Mouse (Mus musculus): ENCODE results near the gene Htra3.
A peak's percentile ranks its signal among the peaks of the same experiment; 100 is the strongest.

The Htra3 gene

DNA sequence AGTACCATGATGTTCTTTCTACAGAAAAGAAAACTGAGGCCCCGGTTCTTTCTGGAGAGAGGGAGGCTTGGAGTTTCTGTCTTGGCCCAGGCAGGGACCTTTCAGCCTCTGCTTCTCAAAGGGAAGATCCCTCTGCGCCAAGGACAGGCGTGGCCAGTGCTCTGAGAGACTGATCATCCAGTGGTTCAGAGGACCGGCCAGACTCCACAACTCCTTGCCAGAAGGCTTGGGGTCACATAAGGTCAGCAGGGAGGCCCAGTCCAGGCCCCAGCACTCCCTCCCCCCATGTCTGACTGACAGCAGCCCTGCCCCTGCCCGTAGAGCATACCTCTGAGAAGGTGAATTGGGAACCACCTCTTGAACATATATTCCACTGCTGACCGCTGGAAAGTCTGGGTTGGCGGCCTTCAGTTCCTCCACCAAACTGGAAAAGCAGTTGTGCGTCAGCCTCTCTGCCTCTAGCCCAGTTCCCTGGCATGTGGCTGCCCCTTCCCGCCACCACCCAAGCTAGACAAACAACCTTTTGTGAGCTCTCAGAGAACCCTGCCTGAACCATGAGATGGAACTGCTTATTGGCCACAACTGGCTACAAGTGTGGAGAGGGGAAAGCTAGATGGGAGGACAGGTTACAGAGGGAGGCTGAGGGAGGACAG is 25.7 kb downstream of the Htra3 start:
- DNase-seq (ENCODE audit: low spot score in 2 of 2): no peak

DNA sequence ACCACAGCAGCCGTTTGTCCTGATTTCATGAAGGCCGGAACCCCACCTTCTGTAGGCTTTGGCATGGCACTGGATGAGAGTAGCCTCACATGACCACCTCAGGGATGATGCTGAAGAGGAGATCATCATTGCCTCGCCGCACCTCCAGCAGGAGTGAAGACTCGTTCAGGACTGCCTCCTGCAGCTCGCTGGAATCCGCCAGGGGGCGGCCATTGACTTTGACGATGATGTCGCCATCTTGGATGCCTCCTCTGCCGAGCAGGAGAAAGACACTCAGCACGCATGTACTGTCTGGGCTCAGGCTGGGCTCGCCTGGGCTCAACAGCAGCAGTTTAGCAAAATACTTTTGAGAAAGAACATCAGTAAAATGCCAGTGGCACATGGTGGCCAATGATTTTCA is 26.7 kb downstream of the Htra3 start:
- DNase-seq (ENCODE audit: low spot score in 2 of 2): no peak

DNA sequence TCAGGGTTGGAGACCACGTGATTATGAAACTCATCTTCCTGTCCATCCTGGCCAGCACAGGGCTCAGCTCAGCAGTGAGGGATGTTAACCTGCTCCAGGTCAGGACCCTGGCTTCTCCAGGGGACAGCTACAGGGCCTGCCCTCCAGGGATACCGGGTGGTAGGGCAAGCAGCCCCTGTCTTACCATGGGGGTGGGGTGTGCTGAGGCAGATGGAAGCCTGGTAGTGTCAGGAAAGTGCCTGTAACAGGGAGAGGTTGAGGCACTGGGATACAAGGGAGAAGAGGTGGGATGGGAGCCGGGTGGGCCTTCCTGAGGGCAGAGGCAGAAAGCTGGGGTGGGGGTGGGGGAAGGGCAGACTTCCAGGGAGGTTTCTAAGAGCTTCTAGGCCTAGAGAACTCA is 27.3 kb downstream of the Htra3 start:
- no peak for DNase-seq (ENCODE audit: low spot score in 2 of 2)

DNA sequence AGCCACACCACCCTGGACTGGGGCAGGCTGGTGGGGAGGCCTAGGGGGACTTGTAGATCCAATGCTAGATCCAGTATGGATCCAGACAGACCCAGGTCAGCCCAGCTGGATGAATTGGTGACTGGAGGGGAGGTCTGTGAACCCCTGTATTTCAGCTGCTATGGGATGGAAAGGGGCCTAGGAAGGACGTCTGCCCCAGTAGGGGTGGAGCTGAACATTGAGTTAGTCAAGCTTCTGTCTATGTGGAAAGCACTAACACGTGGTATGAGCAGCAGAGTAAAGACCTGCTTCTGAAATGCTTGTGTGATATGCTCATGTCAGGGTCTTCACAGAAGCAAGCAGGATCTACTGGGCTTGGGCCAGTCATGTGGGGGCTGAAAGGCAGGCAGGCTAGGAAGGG is 31.4 kb downstream of the Htra3 start:
- DNase-seq (ENCODE audit: low spot score in 2 of 2): no peak

DNA sequence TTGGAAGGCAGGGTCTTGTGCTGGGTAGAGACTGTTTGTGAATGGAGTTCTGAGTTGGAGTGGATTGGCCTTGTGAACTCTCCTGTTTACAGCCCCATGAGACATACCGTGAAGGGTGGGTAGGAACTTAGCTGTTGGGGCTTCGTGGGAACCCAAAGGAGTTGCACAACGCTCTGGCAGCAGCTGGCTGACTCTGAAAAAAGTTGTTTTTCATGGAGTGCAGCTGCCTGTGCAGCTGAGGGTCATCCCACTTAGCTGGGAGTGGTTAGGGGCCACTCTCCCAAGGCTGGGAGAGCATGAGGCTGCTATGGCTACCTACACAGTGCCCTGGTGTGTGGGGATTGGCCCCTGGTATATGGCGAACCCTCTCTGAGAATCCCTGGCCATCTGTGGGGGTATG is 32.0 kb downstream of the Htra3 start:
- DNase-seq (ENCODE audit: low spot score in 2 of 2): no peak

DNA sequence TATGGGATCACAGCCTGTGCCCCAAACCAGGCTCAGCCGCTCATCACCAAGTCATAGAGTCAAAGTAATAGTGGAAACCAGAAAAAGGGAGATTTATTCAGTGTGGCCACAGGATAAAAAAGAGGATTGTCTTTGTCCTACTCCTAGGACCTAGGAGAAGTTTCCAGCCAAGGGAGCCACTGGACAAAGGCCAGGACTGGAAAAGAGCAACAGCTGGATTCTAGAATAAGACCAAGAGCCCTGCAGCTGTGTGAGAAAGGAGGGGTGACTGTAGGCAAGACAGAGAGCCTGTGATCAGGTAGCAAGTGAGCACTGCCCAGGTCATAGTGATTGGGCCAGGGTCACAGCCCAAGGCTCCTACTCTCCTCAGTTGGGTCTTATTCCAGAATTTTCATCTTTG is 32.7 kb downstream of the Htra3 start:
- no peak for DNase-seq (ENCODE audit: low spot score in 2 of 2)

DNA sequence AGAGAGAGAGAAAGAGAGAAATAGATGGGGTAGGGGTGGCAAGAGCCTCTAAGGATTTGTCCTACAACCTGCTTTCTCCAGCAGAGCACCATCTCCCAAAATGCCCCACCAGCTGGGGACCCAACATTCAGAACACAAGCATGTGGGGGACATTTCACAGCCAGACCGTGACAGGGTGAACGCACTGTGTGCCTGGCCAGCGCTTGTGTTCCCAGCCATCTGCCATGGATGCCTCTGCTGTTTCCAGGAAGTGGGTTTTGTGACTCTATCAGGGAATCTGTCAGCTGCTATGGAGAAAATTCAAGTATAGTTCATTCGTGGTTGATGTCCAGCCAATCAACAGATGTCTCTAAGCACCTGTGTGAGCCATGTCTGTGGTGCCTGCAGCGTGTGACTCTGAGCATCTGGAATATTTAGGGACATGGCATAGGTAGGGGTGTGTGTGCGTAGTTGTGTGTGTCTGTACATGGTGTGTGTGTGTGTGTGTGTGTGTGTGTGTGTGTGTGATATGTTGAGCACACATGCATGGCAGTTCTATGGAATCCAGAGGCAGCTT is 33.6 kb downstream of the Htra3 start:
- no peak for DNase-seq (ENCODE audit: low spot score in 2 of 2)

DNA sequence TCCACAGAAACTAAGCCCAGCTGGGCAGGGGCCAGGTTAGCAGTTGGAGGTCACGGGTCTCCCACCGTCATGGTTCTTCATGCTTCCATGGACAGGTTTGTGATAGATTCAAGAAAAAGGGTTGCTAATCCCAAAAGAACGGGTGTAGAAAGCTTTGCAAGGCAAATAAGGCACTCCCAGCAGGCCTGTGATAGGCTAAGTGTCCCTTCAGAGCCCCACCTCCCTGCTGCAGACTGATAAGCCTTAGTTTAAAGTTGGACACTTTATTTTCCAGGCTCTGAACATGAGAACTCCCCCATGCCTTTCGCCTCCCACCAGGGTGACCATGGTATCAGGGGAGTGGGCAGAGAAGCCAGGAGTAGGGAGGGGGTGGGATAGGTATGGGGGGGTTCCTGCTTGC is 35.5 kb downstream of the Htra3 start:
- DNase-seq (ENCODE audit: low spot score in 2 of 2): no peak

DNA sequence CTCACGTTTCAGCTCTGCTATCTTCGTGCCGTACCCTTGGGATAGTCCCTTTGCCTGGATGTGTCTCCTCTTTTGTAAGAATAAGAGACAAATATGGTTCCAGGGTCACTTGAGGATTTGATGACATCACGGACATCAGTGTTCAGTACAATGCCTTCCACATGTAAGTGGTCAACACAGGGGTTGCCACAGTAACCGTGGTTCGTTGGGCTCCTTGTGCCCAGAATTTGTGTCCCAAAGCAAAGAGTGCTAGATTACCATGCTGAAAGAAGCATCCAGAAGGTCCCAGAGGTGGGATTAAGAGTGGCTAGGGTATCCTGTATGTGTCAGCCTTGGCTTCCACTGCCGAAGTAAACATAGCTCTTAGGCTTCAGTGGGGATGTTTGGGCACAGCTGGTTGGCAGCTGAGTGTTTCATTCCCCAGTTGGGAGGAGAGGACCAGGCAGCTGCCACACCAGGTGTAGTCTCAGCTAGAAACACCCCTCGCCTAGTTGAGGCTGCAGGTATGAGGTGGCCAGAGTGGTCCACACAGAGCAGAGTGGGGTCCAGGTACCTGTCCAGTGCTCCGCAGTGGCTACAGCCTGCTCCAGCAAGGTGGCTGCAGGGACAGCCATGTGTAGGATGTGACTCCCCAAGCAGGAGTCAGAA is 36.1 kb downstream of the Htra3 start:
- DNase-seq (ENCODE audit: low spot score in 2 of 2): no peak

DNA sequence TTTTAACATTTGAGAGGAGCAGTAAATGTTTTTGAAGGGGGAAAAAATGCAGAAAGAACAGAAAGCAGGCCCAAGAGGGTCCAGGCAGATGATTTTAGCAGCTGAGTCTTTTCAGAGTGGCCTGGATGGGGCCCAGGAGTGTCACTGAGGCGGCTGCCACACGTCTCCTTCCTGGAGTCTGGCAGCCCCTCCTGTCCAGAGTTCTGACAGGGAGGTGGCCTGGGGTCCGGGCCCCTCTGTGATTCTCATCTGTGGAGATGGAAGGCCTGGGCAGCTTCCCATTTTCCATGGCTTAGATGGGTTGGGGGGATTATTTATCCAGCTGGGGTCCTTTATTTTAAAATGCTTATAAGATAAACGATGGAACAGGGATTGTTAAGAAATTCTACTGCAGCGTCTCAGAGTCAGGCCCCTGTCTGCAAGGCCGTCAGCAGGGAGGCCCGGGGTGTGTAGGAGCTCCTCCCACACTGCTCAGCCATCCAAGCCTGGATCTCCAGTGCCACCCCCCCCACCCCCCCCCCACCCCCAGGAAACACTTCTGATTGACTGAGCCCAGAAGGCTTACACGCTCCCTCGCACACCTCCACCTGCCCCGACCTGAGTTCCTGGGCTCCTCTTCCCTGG is 37.5 kb downstream of the Htra3 start:
- no peak for DNase-seq (ENCODE audit: low spot score in 2 of 2)

DNA sequence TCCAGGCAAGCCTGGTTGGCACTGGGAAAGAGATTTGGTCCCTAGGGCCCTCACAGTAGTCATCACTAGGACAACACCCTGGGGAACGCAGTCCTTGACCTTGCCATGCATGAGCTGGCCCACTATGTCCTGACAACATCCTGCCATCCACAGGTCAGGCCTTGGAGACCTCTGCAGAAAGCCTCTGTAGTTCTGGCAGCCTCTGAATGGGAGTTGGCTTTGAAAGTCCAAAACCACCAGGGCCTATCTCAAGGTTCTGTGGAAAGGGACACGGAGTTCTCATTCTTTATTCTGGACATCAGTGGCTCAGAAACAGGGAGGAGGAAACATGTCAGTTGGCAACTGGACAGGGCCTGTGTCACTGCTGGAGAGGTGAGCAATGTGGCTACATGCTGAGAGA is 43.6 kb downstream of the Htra3 start:
- no peak for DNase-seq (ENCODE audit: low spot score in 2 of 2)

DNA sequence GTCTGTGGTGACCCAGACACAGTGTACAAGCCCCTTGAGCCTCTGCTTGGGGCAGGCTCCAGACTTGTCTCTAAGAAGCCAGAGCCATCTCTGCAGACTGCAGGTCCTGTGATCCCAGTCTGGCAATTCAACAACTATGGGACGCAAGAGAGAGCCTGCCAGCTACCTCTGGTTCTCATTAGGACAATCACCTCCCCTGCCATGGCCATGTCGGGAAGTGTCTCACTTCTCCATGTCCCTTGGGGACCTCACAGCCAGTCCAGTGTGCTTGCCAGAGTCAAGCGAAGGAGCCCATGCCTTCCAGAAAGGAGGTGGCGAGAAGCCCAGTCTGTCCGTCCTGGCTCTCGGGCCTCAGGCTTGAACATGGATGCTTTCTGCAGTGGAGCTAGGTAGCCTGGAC is 46.7 kb downstream of the Htra3 start:
- DNase-seq (ENCODE audit: low spot score in 2 of 2): no peak

DNA sequence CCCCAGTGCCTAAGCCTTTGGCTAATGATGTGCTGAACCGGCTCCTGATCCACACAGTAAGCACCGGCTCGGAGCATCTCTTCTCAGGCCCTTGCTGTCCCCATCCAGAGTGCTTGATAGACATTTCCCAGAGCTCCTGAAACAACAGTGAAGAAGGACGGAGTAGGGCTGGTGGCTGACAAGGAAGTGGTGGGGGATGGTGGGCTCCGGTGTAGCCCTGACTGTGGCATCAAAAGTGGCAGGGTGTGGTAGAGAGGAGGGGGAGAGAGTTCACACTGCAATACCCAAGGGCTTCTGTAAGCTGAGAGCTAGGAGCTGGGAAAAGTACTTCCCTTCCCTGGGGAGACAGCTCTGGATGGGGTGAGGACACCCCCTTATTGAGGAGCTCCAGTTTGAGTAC is 47.8 kb downstream of the Htra3 start:
- no peak for DNase-seq (ENCODE audit: low spot score in 2 of 2)

DNA sequence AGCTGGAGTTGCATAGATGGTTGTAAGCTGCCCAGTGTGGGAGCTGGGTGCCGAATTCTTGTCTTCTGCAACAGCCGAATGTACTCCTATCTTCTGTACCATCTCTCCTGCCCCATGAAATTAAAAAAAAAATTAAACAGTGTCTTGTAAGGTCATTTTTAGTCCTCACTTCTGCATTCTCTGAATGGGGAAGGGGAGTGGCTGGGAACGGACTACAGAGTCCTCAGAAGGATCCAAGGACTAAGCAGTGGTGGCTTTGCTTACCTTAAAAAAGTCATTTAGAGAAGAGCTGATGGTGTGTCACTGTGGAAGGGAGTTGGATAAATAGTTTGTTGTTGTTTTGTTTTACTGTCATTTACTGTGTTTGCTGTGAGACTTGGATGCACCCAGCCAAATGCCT is 48.4 kb downstream of the Htra3 start:
- DNase-seq (ENCODE audit: low spot score in 2 of 2): no peak

DNA sequence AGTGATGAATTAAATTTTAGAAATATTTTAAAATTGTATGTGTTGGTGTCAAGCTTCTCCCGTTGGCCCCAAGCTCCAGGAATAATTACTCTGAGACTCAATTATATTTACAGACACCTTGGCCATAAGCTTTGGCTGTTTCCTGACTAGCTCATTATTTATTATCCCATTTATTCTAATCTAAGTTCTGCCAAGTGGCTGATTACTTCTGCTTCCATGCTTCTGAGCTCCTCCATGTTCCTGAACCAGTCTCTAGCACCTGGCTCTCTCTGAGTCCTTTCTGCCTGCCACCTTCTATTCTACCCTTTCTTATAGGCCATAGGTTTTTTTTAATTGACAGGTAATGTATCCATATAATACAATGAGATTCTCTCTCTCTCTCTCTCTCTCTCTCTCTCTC is 48.9 kb downstream of the Htra3 start:
- DNase-seq (ENCODE audit: low spot score in 2 of 2): no peak

DNA sequence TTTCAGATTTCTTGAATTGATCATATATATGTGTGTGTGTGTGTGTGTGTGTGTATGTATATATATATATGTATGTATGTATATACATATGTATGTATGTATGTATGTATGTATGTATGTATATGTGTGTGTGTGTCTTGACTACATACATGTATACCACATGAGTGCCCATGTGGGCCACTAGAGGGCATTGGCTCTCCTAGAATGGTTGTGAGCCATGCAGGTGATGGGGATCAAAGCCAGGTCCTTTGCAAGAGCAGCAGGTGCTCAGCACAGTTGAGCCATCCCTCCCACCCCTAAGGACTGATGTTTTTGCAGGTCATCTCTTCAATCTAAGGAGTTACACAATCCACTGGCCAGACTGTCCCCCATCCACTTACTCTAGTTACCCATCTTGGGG is 50.2 kb downstream of the Htra3 start:
- DNase-seq (ENCODE audit: low spot score in 2 of 2): no peak

DNA sequence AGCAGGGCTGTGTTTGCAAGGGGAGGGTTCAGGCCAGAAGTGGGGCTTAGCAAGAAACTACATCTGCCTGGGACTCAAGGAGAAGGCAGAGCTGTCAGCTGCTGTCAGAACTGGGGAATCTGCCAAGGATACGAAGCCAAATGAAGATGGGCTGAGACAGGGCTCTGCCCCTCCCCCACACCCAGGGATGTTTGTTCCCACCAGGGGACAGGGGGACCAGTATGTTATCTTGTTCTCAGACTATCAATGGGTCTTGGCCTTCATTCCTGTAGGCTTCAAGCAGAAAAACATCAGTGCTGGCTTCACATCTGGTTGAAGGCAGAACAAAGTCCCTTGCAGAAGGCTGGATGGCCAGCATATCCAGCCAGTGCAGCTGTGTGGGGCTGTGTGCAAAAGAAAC is 50.9 kb downstream of the Htra3 start:
- DNase-seq (ENCODE audit: low spot score in 2 of 2): peak; percentile 57 to 59

DNA sequence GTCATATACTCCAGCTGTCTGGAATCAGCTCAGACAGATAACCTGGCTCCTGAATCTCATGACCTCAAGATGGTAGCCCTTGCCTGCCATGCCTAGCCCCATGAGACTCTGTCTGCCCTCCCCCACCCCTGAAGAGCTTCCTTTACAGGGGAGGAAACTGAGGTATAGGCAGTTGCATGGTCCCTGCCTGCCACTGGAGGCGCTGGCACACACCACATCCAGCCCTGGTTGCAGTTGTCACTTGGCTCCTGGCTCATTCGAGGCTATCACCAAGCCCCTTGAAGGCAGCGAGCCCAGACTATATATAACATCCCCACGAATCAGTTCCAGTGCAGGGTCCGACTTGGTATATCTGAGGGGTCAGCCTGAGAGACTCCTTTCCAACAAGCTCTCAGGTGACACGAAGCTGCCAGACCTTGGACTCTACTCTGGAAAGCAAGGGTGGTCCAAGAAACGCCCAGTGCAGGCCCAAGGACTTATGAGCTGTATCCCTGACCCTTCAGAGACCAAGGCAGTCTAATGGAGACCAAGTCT is 52.2 kb downstream of the Htra3 start:
- DNase-seq (ENCODE audit: low spot score in 2 of 2): no peak

DNA sequence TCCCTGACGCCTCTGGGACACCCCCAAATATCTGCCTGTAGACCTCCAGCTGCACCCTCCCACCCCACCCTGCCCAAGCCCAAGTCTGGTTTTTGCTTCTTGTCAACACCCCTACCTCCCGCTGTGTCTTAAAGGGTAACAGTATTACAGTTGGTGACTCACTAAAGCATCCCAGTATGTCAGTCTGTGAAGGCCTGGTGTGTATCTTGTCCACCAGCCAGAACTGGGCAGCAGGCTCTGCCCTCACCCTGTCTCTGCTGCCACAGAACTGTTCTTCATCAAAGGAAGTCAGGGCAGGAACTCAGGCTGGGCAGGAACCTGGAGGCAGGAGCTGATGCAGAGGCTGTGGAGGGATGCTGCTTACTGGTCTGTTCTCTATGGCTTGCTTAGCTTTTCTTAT is 53.2 kb downstream of the Htra3 start:
- DNase-seq (ENCODE audit: low spot score in 2 of 2): no peak

DNA sequence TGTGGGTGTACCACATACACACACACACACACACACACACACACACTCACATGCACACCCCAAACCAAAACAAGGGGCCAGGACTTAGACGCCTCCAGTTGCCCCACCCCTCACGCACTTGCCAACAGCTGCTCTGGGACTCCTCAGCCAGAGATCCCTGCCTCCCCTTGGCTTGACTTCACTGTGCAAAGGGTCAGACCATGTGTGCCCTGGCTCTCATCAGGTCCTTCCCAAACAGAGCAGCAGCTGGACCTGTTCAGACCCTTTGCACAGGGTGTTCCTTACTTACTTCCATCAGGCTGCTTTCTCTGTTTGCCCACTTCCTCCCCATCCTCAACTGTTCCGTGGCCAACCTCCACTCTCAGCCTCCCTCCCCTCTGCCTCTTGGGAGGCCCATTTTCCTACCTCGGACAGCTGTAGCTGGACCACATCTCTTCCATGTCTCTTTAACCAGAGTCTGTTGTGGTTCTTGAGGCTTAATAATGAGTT is 54.8 kb downstream of the Htra3 start:
- DNase-seq (ENCODE audit: low spot score in 2 of 2): no peak

DNA sequence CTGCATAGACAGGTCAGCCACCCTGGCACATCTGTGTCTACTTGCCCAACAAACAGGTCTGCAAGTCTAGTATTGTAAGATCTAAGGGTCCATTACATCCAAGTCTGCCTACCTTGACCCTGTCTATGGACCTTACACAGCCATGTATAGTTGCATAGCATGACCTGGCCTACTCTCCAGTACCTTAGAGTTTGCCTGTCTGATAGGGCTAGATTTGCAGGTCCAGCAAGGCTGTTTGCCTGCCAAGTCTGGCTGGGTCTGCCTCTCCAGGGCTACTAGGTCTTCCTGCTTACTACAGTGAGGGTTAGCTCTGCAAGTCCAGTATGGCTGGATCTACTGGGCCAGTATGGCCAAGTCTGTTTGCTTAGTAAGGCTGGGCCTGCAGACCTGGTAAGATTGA is 55.8 kb downstream of the Htra3 start:
- DNase-seq (ENCODE audit: low spot score in 2 of 2): no peak

DNA sequence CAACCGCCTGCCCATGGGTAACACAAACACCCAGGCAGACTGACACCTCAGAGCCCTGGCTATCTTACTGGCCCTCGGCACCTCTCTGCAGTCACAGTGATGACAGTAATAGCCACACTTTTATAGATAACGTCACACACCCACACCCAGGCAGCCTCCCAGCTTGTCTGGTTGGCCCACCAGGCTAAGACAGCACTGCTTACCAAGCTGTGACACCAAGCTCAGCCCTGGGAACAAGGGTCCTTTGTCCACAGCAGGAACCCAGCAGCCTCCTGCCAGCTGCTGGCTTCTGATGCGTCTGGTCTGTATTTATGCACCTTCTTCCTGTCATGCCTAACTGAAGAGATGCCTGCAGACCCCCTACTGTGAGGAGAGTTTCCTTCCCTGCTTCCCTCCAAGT is 58.5 kb downstream of the Htra3 start:
- DNase-seq (ENCODE audit: low spot score in 2 of 2): no peak

DNA sequence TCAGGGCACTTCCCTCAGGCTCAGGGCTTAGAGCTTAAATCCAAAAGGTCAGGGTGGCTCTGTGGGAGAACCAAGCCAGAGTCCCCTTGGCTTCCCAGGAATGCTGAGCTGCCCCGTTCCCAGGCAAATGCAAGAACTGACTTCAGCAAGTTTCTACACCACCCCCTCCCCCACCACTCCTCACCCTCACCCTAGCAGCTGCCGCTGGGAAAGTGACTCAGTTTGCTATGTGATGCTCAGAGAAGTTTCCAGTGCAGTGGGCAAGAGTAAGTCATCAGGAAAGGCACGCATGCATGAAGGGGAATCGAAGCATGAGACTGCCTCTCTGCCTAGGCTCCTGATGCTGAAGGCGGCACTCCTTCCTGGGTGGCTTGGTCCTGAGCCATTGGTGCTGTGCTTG is 62.6 kb downstream of the Htra3 start:
- no peak for DNase-seq (ENCODE audit: low spot score in 2 of 2)

Measured in frontal cortex, postnatal 10 days (tissue).